Mouse (Mus musculus) intestine, postnatal 0 days (tissue): ENCODE data around the gene Gpr150. TPM values are rescaled to one million over a fixed set of nuclear protein-coding genes. Genes with fewer than 3 reads are reported as not detected.
A peak's percentile ranks its signal among the peaks of the same experiment; 100 is the strongest.

Experiments
- ATAC-seq: fragments of 200-750 bp; cut with Nextera tagmentation; 2 replicates; pipeline ENCODE4 v1.8.0; 2017; ENCODE audit warnings: mild to moderate bottlenecking, moderate TSS enrichment, moderate library complexity
- H3K27ac ChIP-seq: fragments of 300-500 bp; sonication (generic); 2 replicates; pipeline ENCODE4 v1.5.1; 2014; ENCODE audit warnings: mild to moderate bottlenecking, low read depth, low read length, moderate library complexity
- H3K27me3 ChIP-seq: fragments of 300-500 bp; sonication (generic); replicated peaks from 2 replicates; pipeline ENCODE4 v1.6.1; 2014; ENCODE audit warnings: low read length, mixed read lengths; ENCODE audit not compliant: control insufficient read depth, insufficient read depth
- H3K36me3 ChIP-seq: fragments of 300-500 bp; sonication (generic); 2 replicates; pipeline ENCODE4 v1.6.1; 2014; ENCODE audit warnings: mild to moderate bottlenecking, moderate library complexity; ENCODE audit not compliant: control insufficient read depth, insufficient read depth
- H3K4me1 ChIP-seq: fragments of 300-500 bp; sonication (generic); replicated peaks from 2 replicates; pipeline ENCODE4 v1.6.1; 2014; ENCODE audit warnings: antibody characterized with exemption, low read length, mixed read lengths; ENCODE audit not compliant: control insufficient read depth, insufficient read depth
- H3K4me2 ChIP-seq: fragments of 300-500 bp; sonication (generic); replicated peaks from 2 replicates; pipeline ENCODE4 v1.6.1; 2014; ENCODE audit warnings: low read depth, mild to moderate bottlenecking, moderate library complexity
- H3K4me3 ChIP-seq: fragments of 300-500 bp; sonication (generic); 2 replicates; pipeline ENCODE4 v1.5.1; 2014; ENCODE audit warnings: low read depth, low read length
- H3K9ac ChIP-seq: fragments of 300-500 bp; sonication (generic); 2 replicates; pipeline ENCODE4 v1.6.1; 2014; ENCODE audit warnings: mild to moderate bottlenecking, low read depth, low read length
- H3K9me3 ChIP-seq: fragments of 300-500 bp; sonication (generic); 2 replicates; pipeline ENCODE4 v1.6.1; 2016; ENCODE audit warnings: mixed run types; ENCODE audit not compliant: control insufficient read depth
- CTCF ChIP-seq: sonication (generic); IDR thresholded peaks from 2 replicates; pipeline ENCODE4 v1.5.1; 2016; ENCODE audit warnings: low read depth, mild to moderate bottlenecking, control low read depth, antibody characterized with exemption, moderate library complexity
- WGBS: fragments of 180-500 bp; shearing (Covaris S2); extraction: QIAGEN DNeasy Blood & Tissue Kit; methylation state at CpG from one replicate; pipeline ENCODE4 v1.1.7; 2014; 5-methylcytosine and 5-hydroxymethylcytosine counted together
- polyA plus RNA-seq: library from polyadenylated mRNA; unstranded; fragments of >200 nt; fragmentation: Nextera tagmentation; extraction: Ambion mirVana; gene quantifications from 2 replicates; pipeline ENCODE4 v1.2.1, GENCODE M21; 2015

Gene Gpr150
- polyA plus RNA-seq, 1 experiment from 2014 or later = 0.07 TPM

DNA sequence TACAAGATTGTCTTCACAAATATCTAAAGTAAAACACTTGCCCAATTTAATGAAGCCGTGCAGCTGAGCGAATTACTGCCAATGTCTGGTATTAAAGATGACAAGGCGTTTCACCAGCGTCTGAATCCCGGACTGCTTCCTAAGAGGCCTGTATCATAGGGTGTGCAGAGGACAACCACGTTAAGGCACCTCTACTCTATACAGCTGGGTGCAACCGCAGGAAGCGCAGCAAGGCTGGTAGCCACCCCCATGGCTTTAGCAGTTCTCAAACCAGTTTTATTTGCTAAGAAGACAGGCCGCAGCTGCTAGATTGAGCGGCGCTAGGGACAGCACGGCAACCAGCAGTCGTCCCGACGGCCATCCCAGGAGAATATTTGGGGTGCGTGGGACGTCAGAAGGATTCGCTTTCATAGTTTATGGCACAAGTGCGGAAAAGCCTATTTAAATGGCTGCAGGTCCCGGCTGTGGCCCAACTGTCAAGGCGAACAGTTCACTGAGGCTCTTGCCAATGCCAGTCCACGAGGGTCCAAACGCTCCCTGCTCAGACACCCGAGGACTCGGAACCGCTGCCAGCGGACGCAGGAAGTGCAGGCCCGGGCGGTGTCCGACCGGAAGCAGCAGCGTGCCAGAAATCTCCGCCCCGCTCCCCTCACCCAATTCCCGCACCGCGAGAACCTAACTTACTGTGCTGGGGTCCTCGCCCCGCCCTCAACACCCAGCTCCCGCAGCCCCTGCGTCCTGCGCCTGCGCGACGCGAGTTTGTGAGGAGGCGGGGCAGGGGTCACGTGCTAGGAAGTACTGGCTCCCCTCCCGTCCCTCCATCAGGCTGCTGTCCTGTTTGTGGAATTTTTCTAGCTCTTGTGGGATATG is 38.6 kb downstream of the Gpr150 start, which contains the start of gene Rfesd:
Rfesd (minus strand) TSS at position 746 of the 870 bp plus-strand sequence.
- WGBS = under 1% methylated on average over 50 of the region's 50 CpGs
- Histone ChIP-seq H3K4me3 (peak within 1 kb of the TSS; percentile 75), H3K4me1 (no peaks in the 10 kb centered on the region), H3K4me2 (peak within 1 kb of the TSS; percentile 70), H3K9ac (peak within 1 kb of the TSS; percentile 87), H3K9me3 (no peaks in the 10 kb centered on the region), H3K27ac (peak within 1 kb of the TSS; percentile 95), H3K36me3 (no peaks in the 10 kb centered on the region), H3K27me3 (no peaks in the 10 kb centered on the region)
- ATAC-seq = peak; percentile 100
- no peak for TF ChIP-seq CTCF

GRCm38 (mm10) chr13:76017465-76017864 is 39.3 kb downstream of the Gpr150 start:
- peak overlapping the region; percentile 87 for H3K9ac ChIP-seq
- peak overlapping the region; percentile 70 for H3K4me2 ChIP-seq
- TF ChIP-seq CTCF = no peak
- no peaks in the 10 kb centered on the region for H3K36me3 ChIP-seq
- H3K4me1 ChIP-seq = no peaks in the 10 kb centered on the region
- no peak for ATAC-seq
- H3K4me3 ChIP-seq = peak overlapping the region; percentile 75
- no peak overlapping the region for H3K27ac ChIP-seq
- no peaks in the 10 kb centered on the region for H3K27me3 ChIP-seq
- WGBS = 54% methylated on average over 4 of the region's 4 CpGs
- H3K9me3 ChIP-seq = no peaks in the 10 kb centered on the region

DNA sequence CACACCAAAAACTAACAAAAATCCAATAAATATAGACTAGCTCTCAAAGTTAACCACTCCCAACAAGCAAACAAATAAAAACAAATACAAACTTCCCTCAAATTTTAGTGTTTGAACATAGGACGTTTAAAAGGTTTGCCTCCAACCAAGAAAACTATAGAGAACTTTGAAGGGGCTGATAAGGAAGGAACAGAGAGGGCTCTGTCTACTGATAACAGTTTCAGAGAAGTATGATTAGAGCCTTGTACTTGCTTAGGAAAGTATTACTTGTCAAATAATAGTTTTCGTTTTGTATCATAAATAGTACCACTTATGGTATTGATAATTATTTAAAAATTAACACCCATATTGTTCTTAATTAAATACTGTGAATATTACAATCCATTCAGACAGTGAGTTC is 42.3 kb downstream of the Gpr150 start:
- Histone ChIP-seq H3K9ac (no peak overlapping the region), H3K4me3 (no peak overlapping the region), H3K9me3 (no peaks in the 10 kb centered on the region), H3K27me3 (no peaks in the 10 kb centered on the region), H3K4me1 (no peaks in the 10 kb centered on the region), H3K36me3 (no peaks in the 10 kb centered on the region), H3K27ac (no peak overlapping the region), H3K4me2 (no peak overlapping the region)
- WGBS = 51% methylated on average over 2 of the region's 2 CpGs
- no peak for TF ChIP-seq CTCF
- ATAC-seq = no peak

Other genes with a start within 250 kb of the Gpr150 start
- gene Glrx, start 217.1 kb downstream of the Gpr150 start, polyA plus RNA-seq = 609 and 611 TPM in 2 replicates
- 10.1 and 10.6 TPM in 2 replicates for gene Rhobtb3, start 113.1 kb downstream of the Gpr150 start, polyA plus RNA-seq
- 0.39 and 0.51 TPM in 2 replicates for gene Spata9, start 89.8 kb downstream of the Gpr150 start, polyA plus RNA-seq
- gene Rfesd, start 38.3 kb downstream of the Gpr150 start, polyA plus RNA-seq = 16.6 and 16.7 TPM in 2 replicates
- 2.3 and 3.1 TPM in 2 replicates for gene Arsk, start 41.7 kb upstream of the Gpr150 start, polyA plus RNA-seq
- gene Ttc37, start 41.7 kb upstream of the Gpr150 start, polyA plus RNA-seq = 3.9 and 4.0 TPM in 2 replicates
- gene Fam81b, start 248.1 kb upstream of the Gpr150 start, polyA plus RNA-seq = not detected in 2 replicates